Mouse (Mus musculus): ENCODE data around the gene Pink1.

- TF ChIP-seq CTCF (IDR thresholded peaks at IDR 0.05; ENCODE audit: low read depth) (no peak), EP300 (IDR thresholded peaks at IDR 0.05; ENCODE audit: low read depth) (no peak)
These were observed 36.8 kb upstream of the Pink1 start for GRCm38 (mm10) chr4:138362883-138363282.

All from heart, postnatal 0 days (tissue).